Mouse (Mus musculus) stomach, embryonic 16.5 days (tissue): ENCODE results near the gene Hoxd12. TPM values are rescaled to one million over a fixed set of nuclear protein-coding genes. Genes with fewer than 3 reads are reported as not detected.

ENCODE experiments used
- microRNA counts: library from miRNA; unstranded; fragments of <30 nt; microRNA quantifications from one replicate; lab custom pipeline; 2016
- microRNA-seq: library from miRNA; unstranded; fragments of <30 nt; microRNA quantifications from one replicate; pipeline ENCODE4, GENCODE M21; 2016
- polyA plus RNA-seq: library from polyadenylated mRNA; unstranded; fragments of >200 nt; fragmentation: Nextera tagmentation; extraction: Ambion mirVana; gene quantifications from 2 replicates; pipeline ENCODE4 v1.2.1, GENCODE M21; 2015

Gene Hoxd12
- polyA plus RNA-seq, 1 experiment from 2014 or later: 0.05 TPM

MicroRNA genes within 50 kb of the gene (microRNA counts, 519-probe panel; counts per million panel counts)
- microRNA mmu-miR-10b (lab: Ali Mortazavi, UCI): 2,694 counts per million, percentile 59 among the panel's probes with 10 or more counts

Small RNA genes lying within 50 kb of the gene (microRNA-seq; reads per million reads assigned to microRNA genes)
- gene Gm44463 (not detected), gene Mir10b (4,203 reads per million, percentile 89 among the genes with 10 or more reads in this experiment)

Other genes with a start within 250 kb of the Hoxd12 start
- 18.0 and 19.1 TPM in 2 replicates for gene Lnpk, start 95.6 kb upstream of the Hoxd12 start, polyA plus RNA-seq
- gene Evx2, start 15.5 kb upstream of the Hoxd12 start, polyA plus RNA-seq: not detected in 2 replicates
- gene Hoxd13, start 6.7 kb upstream of the Hoxd12 start, polyA plus RNA-seq: 0.20 TPM in 1 of 2 replicates, not detected in the other
- 0.17 TPM in 1 of 2 replicates, not detected in the other for gene Hoxd11, start 4.5 kb downstream of the Hoxd12 start, polyA plus RNA-seq
- 0.21 TPM in 1 of 2 replicates, not detected in the other for gene Hoxd10, start 16.9 kb downstream of the Hoxd12 start, polyA plus RNA-seq
- 0.41 and 0.53 TPM in 2 replicates for gene Hoxd9, start 22.7 kb downstream of the Hoxd12 start, polyA plus RNA-seq
- gene Hoxd8, start 29.6 kb downstream of the Hoxd12 start, polyA plus RNA-seq: 1.7 and 2.8 TPM in 2 replicates
- gene Hoxd3, start 36.9 kb downstream of the Hoxd12 start, polyA plus RNA-seq: 7.4 and 9.2 TPM in 2 replicates
- 0.29 and 0.39 TPM in 2 replicates for gene Hoxd4, start 36.9 kb downstream of the Hoxd12 start, polyA plus RNA-seq
- 0.10 and 0.13 TPM in 2 replicates for gene Gm28230, start 51.7 kb downstream of the Hoxd12 start, polyA plus RNA-seq
- not detected in 2 replicates for gene Hoxd1, start 88.0 kb downstream of the Hoxd12 start, polyA plus RNA-seq
- 86.4 and 93.0 TPM in 2 replicates for gene Mtx2, start 150.8 kb downstream of the Hoxd12 start, polyA plus RNA-seq